Mouse (Mus musculus): ENCODE results near the gene Gm28230. TPM values are rescaled to one million over a fixed set of nuclear protein-coding genes. Genes with fewer than 3 reads are reported as not detected.

Gm28230 gene
- polyA plus RNA-seq, 1 experiment, result not detected

GRCm38 (mm10) chr2:74762522-74763244 is 36.2 kb downstream of the Gm28230 start, which contains the start of gene Hoxd1:
TSS of gene Hoxd1 (plus strand) at chr2:74762980.
- H3K27me3 ChIP-seq (ENCODE audit: control insufficient read depth), result peaks cover 82% of the 10 kb centered on the region
- no peak within 1 kb of the TSS for H3K4me3 ChIP-seq (replicated peaks)

GRCm38 (mm10) chr2:74763245-74763735 is 36.8 kb downstream of the Gm28230 start:
- Histone ChIP-seq H3K9me3 (ENCODE audit: control insufficient read depth, low read length) (peaks cover 6% of the 10 kb centered on the region; the same call in 1 of the 2 replicates), H3K27me3 (ENCODE audit: control insufficient read depth) (peaks cover 77% of the 10 kb centered on the region), H3K4me1 (ENCODE audit: control insufficient read depth) (peaks cover 4% of the 10 kb centered on the region), H3K4me3 (replicated peaks) (no peak overlapping the region), H3K36me3 (ENCODE audit: control insufficient read depth) (no peaks in the 10 kb centered on the region)
- TF ChIP-seq GATA1 (IDR thresholded peaks at IDR 0.05; ENCODE audit: low read length) (no peak), TAL1 (IDR thresholded peaks at IDR 0.05; ENCODE audit: low read length) (no peak)

More at GRCm38 (mm10) chr2:74762522-74763244, 36.2 kb downstream of the Gm28230 start, which contains the start of gene Hoxd1:
- Histone ChIP-seq H3K36me3 (ENCODE audit: control insufficient read depth) (no peaks in the 10 kb centered on the region), H3K4me1 (ENCODE audit: control insufficient read depth) (peaks cover 4% of the 10 kb centered on the region), H3K9me3 (ENCODE audit: control insufficient read depth, low read length) (peaks cover 6% of the 10 kb centered on the region; the same call in 1 of the 2 replicates)
- TF ChIP-seq TAL1 (IDR thresholded peaks at IDR 0.05; ENCODE audit: low read length), result no peak
- TF ChIP-seq GATA1 (IDR thresholded peaks at IDR 0.05; ENCODE audit: low read length), result no peak

GRCm38 (mm10) chr2:74763976-74764375 is 37.4 kb downstream of the Gm28230 start:
- Histone ChIP-seq H3K4me3 (replicated peaks) (no peak overlapping the region), H3K4me1 (ENCODE audit: control insufficient read depth) (peaks cover 4% of the 10 kb centered on the region), H3K36me3 (ENCODE audit: control insufficient read depth) (no peaks in the 10 kb centered on the region), H3K27me3 (ENCODE audit: control insufficient read depth) (peaks cover 77% of the 10 kb centered on the region), H3K9me3 (ENCODE audit: control insufficient read depth, low read length) (peaks cover 6% of the 10 kb centered on the region; the same call in 1 of the 2 replicates)
- no peak for TF ChIP-seq GATA1 (IDR thresholded peaks at IDR 0.05; ENCODE audit: low read length)
- no peak for TF ChIP-seq TAL1 (IDR thresholded peaks at IDR 0.05; ENCODE audit: low read length)

- Histone ChIP-seq H3K9me3 (ENCODE audit: control insufficient read depth, low read length) (no peaks in the 10 kb centered on the region), H3K27me3 (ENCODE audit: control insufficient read depth) (peaks cover 9% of the 10 kb centered on the region), H3K4me1 (ENCODE audit: control insufficient read depth) (no peaks in the 10 kb centered on the region), H3K4me3 (replicated peaks) (no peak overlapping the region), H3K36me3 (ENCODE audit: control insufficient read depth) (no peaks in the 10 kb centered on the region)
- no peak for TF ChIP-seq GATA1 (IDR thresholded peaks at IDR 0.05; ENCODE audit: low read length)
- TF ChIP-seq TAL1 (IDR thresholded peaks at IDR 0.05; ENCODE audit: low read length), result no peak
Measured at GRCm38 (mm10) chr2:74774359-74774758, 47.8 kb downstream of the Gm28230 start.

- H3K36me3 ChIP-seq (ENCODE audit: control insufficient read depth), result no peaks in the 10 kb centered on the region
- H3K27me3 ChIP-seq (ENCODE audit: control insufficient read depth), result peaks cover 6% of the 10 kb centered on the region
- H3K4me3 ChIP-seq (replicated peaks), result no peak overlapping the region
- no peaks in the 10 kb centered on the region for H3K9me3 ChIP-seq (ENCODE audit: control insufficient read depth, low read length)
- no peak for TF ChIP-seq GATA1 (IDR thresholded peaks at IDR 0.05; ENCODE audit: low read length)
- H3K4me1 ChIP-seq (ENCODE audit: control insufficient read depth), result no peaks in the 10 kb centered on the region
Measured at GRCm38 (mm10) chr2:74777536-74778275, 51.2 kb downstream of the Gm28230 start.

- Histone ChIP-seq H3K27me3 (ENCODE audit: control insufficient read depth) (peaks cover 9% of the 10 kb centered on the region), H3K4me3 (replicated peaks) (no peak overlapping the region), H3K9me3 (ENCODE audit: control insufficient read depth, low read length) (no peaks in the 10 kb centered on the region), H3K36me3 (ENCODE audit: control insufficient read depth) (no peaks in the 10 kb centered on the region), H3K4me1 (ENCODE audit: control insufficient read depth) (no peaks in the 10 kb centered on the region)
- TF ChIP-seq TAL1 (IDR thresholded peaks at IDR 0.05; ENCODE audit: low read length), result no peak
- no peak for TF ChIP-seq GATA1 (IDR thresholded peaks at IDR 0.05; ENCODE audit: low read length)
Measured at GRCm38 (mm10) chr2:74781386-74781785, 54.9 kb downstream of the Gm28230 start.

GRCm38 (mm10) chr2:74795531-74795930 is 69.0 kb downstream of the Gm28230 start:
- Histone ChIP-seq H3K36me3 (ENCODE audit: control insufficient read depth) (no peaks in the 10 kb centered on the region), H3K9me3 (ENCODE audit: control insufficient read depth, low read length) (no peaks in the 10 kb centered on the region), H3K4me3 (replicated peaks) (no peak overlapping the region), H3K27me3 (ENCODE audit: control insufficient read depth) (peaks cover 4% of the 10 kb centered on the region; the same call in 1 of the 2 replicates), H3K4me1 (ENCODE audit: control insufficient read depth) (no peaks in the 10 kb centered on the region)
- TF ChIP-seq GATA1 (IDR thresholded peaks at IDR 0.05; ENCODE audit: low read length) (no peak), TAL1 (IDR thresholded peaks at IDR 0.05; ENCODE audit: low read length) (no peak)

Other genes starting within 250 kb of the Gm28230 start
- gene Lnpk, start 147.3 kb upstream of the Gm28230 start, polyA plus RNA-seq (2012), result 1.7 and 2.0 TPM in 2 replicates
- not detected in 2 replicates for gene Evx2, start 67.2 kb upstream of the Gm28230 start, polyA plus RNA-seq (2012)
- not detected in 2 replicates for gene Hoxd13, start 58.4 kb upstream of the Gm28230 start, polyA plus RNA-seq (2012)
- gene Hoxd12, start 51.7 kb upstream of the Gm28230 start, polyA plus RNA-seq (2012), result not detected in 2 replicates
- not detected in 2 replicates for gene Hoxd11, start 47.2 kb upstream of the Gm28230 start, polyA plus RNA-seq (2012)
- not detected in 2 replicates for gene Hoxd10, start 34.8 kb upstream of the Gm28230 start, polyA plus RNA-seq (2012)
- gene Hoxd9, start 29.0 kb upstream of the Gm28230 start, polyA plus RNA-seq (2012), result not detected in 2 replicates
- not detected in 2 replicates for gene Hoxd8, start 22.1 kb upstream of the Gm28230 start, polyA plus RNA-seq (2012)
- gene Hoxd3, start 14.8 kb upstream of the Gm28230 start, polyA plus RNA-seq (2012), result not detected in 2 replicates
- gene Hoxd4, start 14.8 kb upstream of the Gm28230 start, polyA plus RNA-seq (2012), result 0.06 TPM in 1 of 2 replicates, not detected in the other
- not detected in 2 replicates for gene Hoxd1, start 36.3 kb downstream of the Gm28230 start, polyA plus RNA-seq (2012)
- gene Mtx2, start 99.1 kb downstream of the Gm28230 start, polyA plus RNA-seq (2012), result 5.5 and 6.0 TPM in 2 replicates